Mouse (Mus musculus): ENCODE results near the gene Gkap1.

DNA sequence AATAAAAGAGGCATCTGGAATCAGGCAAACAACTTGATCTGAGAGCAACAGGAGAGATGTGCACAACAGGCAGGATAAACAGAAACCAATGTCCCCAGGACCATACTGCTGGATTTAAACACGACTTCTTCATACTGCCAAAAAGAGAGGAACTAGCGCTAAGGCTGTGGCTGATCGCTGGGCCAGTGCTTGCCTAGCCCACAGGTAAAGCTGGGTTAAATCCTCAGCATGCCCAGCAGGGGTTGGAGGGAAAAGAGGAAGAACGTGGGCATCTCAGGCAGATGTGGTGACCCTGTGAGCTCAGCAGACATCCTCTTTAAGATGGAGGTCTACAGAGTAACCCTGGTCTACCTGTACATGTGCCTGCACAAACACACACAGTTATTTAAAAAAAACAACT is 70.5 kb downstream of the Gkap1 start:
- TF ChIP-seq CTCF (conservative IDR thresholded peaks at IDR 0.05; ENCODE audit: low read length) (no peak), NANOG (IDR thresholded peaks at IDR 0.05; ENCODE audit: borderline replicate concordance, low read length) (no peak), POU5F1 (IDR thresholded peaks at IDR 0.05; ENCODE audit: borderline replicate concordance, low read length) (no peak)

Measured in E14TG2a.4 (cell line).